Mouse (Mus musculus) liver, adult 2 months (tissue): ENCODE measurements around the gene Mbnl1.

Experiments used
- CTCF ChIP-seq: fragments of 200-500 bp; IDR thresholded peaks from 2 replicates; pipeline ENCODE4 v1.5.1; 2011; ENCODE audit warnings: low read depth, low read length, control low read depth
- POLR2A ChIP-seq: fragments of 200-500 bp; IDR thresholded peaks from 2 replicates; pipeline ENCODE4 v1.6.1; 2011; ENCODE audit warnings: low read length, control low read depth; ENCODE audit not compliant: insufficient read depth; ENCODE audit errors: extremely low read depth

GRCm38 (mm10) chr3:60559762-60560161, 87.1 kb downstream of the Mbnl1 start:
- TF ChIP-seq CTCF (no peak), POLR2A (no peak)
